Mouse (Mus musculus): ENCODE data around the gene Napsa. TPM values are rescaled to one million over a fixed set of nuclear protein-coding genes. Genes with fewer than 3 reads are reported as not detected.
A peak's percentile ranks its signal among the peaks of the same experiment; 100 is the strongest.

Gene Napsa
- total and polyA plus RNA-seq, 2 experiments from 2014 or later = 0.79 TPM; not detected in 1

GRCm38 (mm10) chr7:44587676-44588075, 15.5 kb downstream of the Napsa start:
- Histone ChIP-seq H3K9ac (replicated peaks; ENCODE audit: low read length, poor library complexity, severe bottlenecking) (peak overlapping the region; percentile 57), H3K4me1 (ENCODE audit: insufficient read depth, low read length) (peaks cover 10% of the 10 kb centered on the region; the same call in 1 of the 2 replicates)
- WGBS = 33% methylated on average over 6 of the region's 6 CpGs

GRCm38 (mm10) chr7:44588338-44588737, 16.2 kb downstream of the Napsa start:
- ATAC-seq (ENCODE audit: low FRiP score) = no peak
- 14% methylated on average over 12 of the region's 12 CpGs for WGBS
- DNase-seq (ENCODE audit: low spot score) = no peak
- Histone ChIP-seq H3K27ac (ENCODE audit: low read depth, low read length) (0 out of 2 replicates have a peak overlapping the region, but pooled peaks have one; percentile 49), H3K4me1 (ENCODE audit: insufficient read depth, low read length) (peaks cover 17% of the 10 kb centered on the region), H3K4me3 (ENCODE audit: low read depth, low read length) (peak overlapping the region; percentile 70), H3K27me3 (ENCODE audit: insufficient read depth, low read length) (no peaks in the 10 kb centered on the region), H3K36me3 (ENCODE audit: insufficient read depth, low read length) (no peaks in the 10 kb centered on the region), H3K9me3 (ENCODE audit: low read length) (no peaks in the 10 kb centered on the region), H3K4me2 (ENCODE audit: low read depth, low read length, poor library complexity, severe bottlenecking) (peak overlapping the region; percentile 91), H3K9ac (replicated peaks; ENCODE audit: low read length, poor library complexity, severe bottlenecking) (peak overlapping the region; percentile 25)
- no peak for TF ChIP-seq CTCF (IDR thresholded peaks at IDR 0.05)

More at GRCm38 (mm10) chr7:44587676-44588075, 15.5 kb downstream of the Napsa start:
- H3K4me2 ChIP-seq (ENCODE audit: low read depth, low read length, poor library complexity, severe bottlenecking) = peak overlapping the region; percentile 91
- no peaks in the 10 kb centered on the region for H3K36me3 ChIP-seq (ENCODE audit: insufficient read depth, low read length)
- peak overlapping the region; percentile 70 for H3K4me3 ChIP-seq (ENCODE audit: low read depth, low read length)
- no peaks in the 10 kb centered on the region for H3K9me3 ChIP-seq (ENCODE audit: low read length)
- no peak for DNase-seq (ENCODE audit: low spot score)
- ATAC-seq (ENCODE audit: low FRiP score) = no peak
- TF ChIP-seq CTCF (IDR thresholded peaks at IDR 0.05) = no peak
- no peak overlapping the region for H3K27ac ChIP-seq (ENCODE audit: low read depth, low read length)
- H3K27me3 ChIP-seq (ENCODE audit: insufficient read depth, low read length) = no peaks in the 10 kb centered on the region

- DNase-seq (ENCODE audit: low spot score) = peak; percentile 88
- H3K36me3 ChIP-seq (ENCODE audit: insufficient read depth, low read length) = no peaks in the 10 kb centered on the region
- H3K4me1 ChIP-seq (ENCODE audit: insufficient read depth, low read length) = peaks cover 17% of the 10 kb centered on the region
- WGBS = under 1% methylated on average over 32 of the region's 33 CpGs
- peak; percentile 24 for TF ChIP-seq CTCF (IDR thresholded peaks at IDR 0.05)
- H3K4me3 ChIP-seq (ENCODE audit: low read depth, low read length) = peak overlapping the region; percentile 70
- ATAC-seq (ENCODE audit: low FRiP score) = peak; percentile 6; the same call in 1 of the 2 replicates
- H3K27me3 ChIP-seq (ENCODE audit: insufficient read depth, low read length) = no peaks in the 10 kb centered on the region
- H3K4me2 ChIP-seq (ENCODE audit: low read depth, low read length, poor library complexity, severe bottlenecking) = peak overlapping the region; percentile 91
- H3K27ac ChIP-seq (ENCODE audit: low read depth, low read length) = peak overlapping the region; percentile 49
- peak overlapping the region; percentile 25 for H3K9ac ChIP-seq (replicated peaks; ENCODE audit: low read length, poor library complexity, severe bottlenecking)
- H3K9me3 ChIP-seq (ENCODE audit: low read length) = no peaks in the 10 kb centered on the region
Measured at GRCm38 (mm10) chr7:44589149-44589548, 17.0 kb downstream of the Napsa start.

- 2% methylated on average over 13 of the region's 13 CpGs for WGBS
- DNase-seq (ENCODE audit: low spot score) = peak; percentile 62
- H3K27me3 ChIP-seq (ENCODE audit: insufficient read depth, low read length) = no peaks in the 10 kb centered on the region
- H3K4me2 ChIP-seq (ENCODE audit: low read depth, low read length, poor library complexity, severe bottlenecking) = peak overlapping the region; percentile 91
- H3K9ac ChIP-seq (replicated peaks; ENCODE audit: low read length, poor library complexity, severe bottlenecking) = 0 out of 2 replicates have a peak overlapping the region, but pooled peaks have one; percentile 25
- no peaks in the 10 kb centered on the region for H3K9me3 ChIP-seq (ENCODE audit: low read length)
- H3K4me3 ChIP-seq (ENCODE audit: low read depth, low read length) = peak overlapping the region; percentile 70
- H3K36me3 ChIP-seq (ENCODE audit: insufficient read depth, low read length) = no peaks in the 10 kb centered on the region
- H3K4me1 ChIP-seq (ENCODE audit: insufficient read depth, low read length) = peaks cover 21% of the 10 kb centered on the region
- H3K27ac ChIP-seq (ENCODE audit: low read depth, low read length) = peak overlapping the region; percentile 49
- TF ChIP-seq CTCF (IDR thresholded peaks at IDR 0.05) = no peak
- no peak for ATAC-seq (ENCODE audit: low FRiP score)
Measured at GRCm38 (mm10) chr7:44589946-44590345, 17.8 kb downstream of the Napsa start.

- Histone ChIP-seq H3K4me3 (ENCODE audit: low read depth, low read length) (peak within 1 kb of the TSS; percentile 70), H3K9ac (replicated peaks; ENCODE audit: low read length, poor library complexity, severe bottlenecking) (peak within 1 kb of the TSS; percentile 70), H3K27me3 (ENCODE audit: insufficient read depth, low read length) (no peaks in the 10 kb centered on the region), H3K36me3 (ENCODE audit: insufficient read depth, low read length) (peaks cover 2% of the 10 kb centered on the region; the same call in 1 of the 2 replicates), H3K9me3 (ENCODE audit: low read length) (no peaks in the 10 kb centered on the region), H3K4me1 (ENCODE audit: insufficient read depth, low read length) (peaks cover 22% of the 10 kb centered on the region), H3K4me2 (ENCODE audit: low read depth, low read length, poor library complexity, severe bottlenecking) (peak within 1 kb of the TSS; percentile 91), H3K27ac (ENCODE audit: low read depth, low read length) (peak within 1 kb of the TSS; percentile 78)
- ATAC-seq (ENCODE audit: low FRiP score) (peak; percentile 92), DNase-seq (ENCODE audit: low spot score) (peak; percentile 98)
- under 1% methylated on average over 78 of the region's 80 CpGs for WGBS
- no peak for TF ChIP-seq CTCF (IDR thresholded peaks at IDR 0.05)
Measured at GRCm38 (mm10) chr7:44590402-44591347, 18.5 kb downstream of the Napsa start, which contains the start of gene Kcnc3. Gene Kcnc3 (plus strand): TSS chr7:44590664.

Measured in midbrain, postnatal 0 days (tissue).